Mouse (Mus musculus) kidney, postnatal 14 days (tissue): ENCODE results near the gene Reps1.
"Not testable (repeated sequence)": the region's sequence is repeated elsewhere in the genome, so short reads cannot be mapped to it uniquely, and the experiment has no call there.

Experiments used
- DNase-seq: peaks from one replicate; pipeline ENCODE4 v3.0.0; 2022; ENCODE audit warnings: mixed read lengths

Gene Reps1

DNA sequence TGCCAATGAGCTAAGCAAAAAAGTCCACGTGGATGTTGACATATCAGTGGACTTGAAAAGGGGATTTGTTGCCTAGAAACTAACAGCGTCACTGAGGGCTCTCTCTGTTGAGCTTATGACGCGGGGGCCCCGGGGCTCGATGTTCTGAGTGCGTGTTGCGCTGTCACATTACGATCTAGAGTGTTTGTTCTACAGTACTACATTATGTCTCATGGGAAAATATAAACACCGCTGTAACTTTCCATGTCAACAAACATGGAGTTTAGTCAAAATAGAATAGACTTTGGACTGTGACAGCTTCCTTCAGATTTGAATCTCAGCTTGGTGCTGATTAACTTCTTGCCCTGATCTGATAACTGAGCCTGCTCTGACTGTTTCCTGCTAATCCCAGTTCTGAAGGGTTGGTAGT is 10.4 kb downstream of the Reps1 start:
- no peak for DNase-seq

DNA sequence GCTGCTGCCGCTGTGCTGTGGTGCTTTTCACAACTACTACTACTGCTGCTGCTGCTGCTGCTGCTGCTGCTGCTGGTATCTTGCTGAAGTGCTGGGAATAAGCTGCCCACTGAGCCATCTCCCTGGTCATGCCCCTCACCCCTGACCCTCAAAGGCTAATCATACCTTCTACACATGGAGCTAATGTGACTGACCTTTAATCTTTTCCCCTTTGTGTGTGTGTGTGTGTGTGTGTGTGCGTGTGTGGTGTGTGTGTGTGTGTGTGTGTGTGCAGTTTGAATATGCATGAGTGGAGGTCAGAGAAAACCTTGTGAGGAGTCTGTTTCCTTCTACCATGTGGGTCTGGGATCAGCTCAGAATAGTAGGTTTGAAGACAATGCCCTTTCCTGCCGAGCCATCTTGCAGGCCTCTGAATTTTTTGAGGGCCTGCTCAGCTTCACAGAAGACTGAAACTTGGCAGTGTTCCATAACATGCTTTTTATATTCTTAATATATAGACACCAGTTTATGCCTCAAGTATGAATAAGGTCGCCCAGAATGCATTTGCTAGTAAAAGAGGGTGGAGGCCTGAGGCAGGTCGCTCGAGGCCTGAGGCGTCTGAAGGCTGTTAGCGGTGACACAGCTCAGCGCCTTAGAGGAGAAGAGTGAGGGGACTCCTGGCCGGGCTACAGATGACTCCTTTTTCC is 12.2 kb downstream of the Reps1 start:
- no peak for DNase-seq

DNA sequence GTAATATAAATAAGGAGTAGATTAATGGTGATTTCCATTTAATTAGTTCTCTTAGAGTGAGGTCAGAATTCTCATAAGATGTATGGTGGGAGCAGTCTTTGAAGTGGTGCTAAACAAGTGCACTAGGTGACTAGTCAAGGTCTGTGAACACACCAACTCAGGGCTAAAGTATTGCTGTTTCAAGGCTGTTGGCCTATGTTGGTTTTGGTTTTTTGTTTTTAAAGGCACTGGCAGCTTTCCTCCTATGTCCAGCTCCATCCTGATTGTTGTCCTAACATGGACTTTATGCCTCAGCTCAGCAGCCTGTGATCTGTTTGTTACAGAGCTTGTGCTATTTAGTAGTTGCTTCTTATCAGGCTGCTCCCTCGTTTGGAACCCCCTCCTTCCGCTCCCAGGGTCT is 13.2 kb downstream of the Reps1 start:
- no peak for DNase-seq

DNA sequence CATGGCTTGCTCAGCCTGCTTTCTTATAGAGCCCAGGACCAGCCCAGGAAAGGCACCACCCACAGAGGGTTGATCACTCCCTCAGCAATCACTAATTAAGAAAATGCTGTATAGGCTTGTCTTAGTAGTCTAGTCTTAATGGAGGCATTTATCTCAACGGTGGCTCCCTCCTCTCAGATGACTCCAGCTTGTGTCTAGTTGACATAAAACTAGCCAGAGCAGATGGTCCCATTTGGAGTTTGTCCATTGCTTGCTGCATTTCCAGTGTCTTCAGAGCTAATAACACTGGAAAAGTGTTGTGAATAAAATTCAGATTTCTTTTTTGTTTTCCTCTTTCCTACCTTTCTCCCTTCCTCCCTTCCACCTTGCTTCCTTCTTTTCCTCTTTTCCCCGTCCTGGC is 13.9 kb downstream of the Reps1 start:
- no peak for DNase-seq

DNA sequence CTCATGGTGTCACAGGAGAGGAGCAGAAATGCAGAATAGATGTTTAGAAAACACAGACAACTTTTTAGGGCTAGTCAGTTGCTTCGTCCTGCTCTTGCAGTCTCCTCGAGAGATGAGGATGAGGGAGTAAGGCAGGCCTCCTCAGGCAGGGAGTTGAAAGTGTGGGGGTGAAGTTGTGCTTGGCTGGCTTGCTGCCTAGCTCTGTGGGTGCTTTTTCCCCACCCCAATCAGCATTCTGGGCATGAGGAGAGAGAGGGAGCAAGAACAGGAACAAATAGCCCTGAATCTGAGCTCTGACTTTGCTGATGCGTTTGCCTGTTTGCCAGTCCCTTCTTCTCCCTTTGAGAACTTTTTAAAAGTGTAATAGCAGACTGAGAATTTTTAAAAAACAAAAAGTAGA is 14.5 kb downstream of the Reps1 start:
- DNase-seq = no peak

DNA sequence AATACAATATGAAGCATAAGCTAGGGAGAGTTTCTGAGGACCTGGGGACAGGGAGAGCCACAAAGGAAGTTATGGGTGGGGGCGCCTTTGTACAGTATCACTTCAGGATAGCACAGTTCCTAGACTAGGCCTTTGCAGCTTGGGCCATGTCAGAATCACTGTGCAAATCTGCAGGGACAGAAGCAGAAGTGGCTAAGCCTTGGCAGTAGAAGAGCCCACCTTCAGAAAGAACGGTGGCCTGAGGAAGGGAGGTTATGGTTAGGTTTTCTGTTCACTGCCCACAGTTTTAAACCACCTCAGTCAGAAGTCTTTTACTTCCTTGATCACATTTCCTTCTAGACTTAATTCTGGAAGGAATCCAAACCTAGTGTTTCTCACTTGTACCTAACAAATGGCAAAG is 15.0 kb downstream of the Reps1 start:
- DNase-seq = no peak

DNA sequence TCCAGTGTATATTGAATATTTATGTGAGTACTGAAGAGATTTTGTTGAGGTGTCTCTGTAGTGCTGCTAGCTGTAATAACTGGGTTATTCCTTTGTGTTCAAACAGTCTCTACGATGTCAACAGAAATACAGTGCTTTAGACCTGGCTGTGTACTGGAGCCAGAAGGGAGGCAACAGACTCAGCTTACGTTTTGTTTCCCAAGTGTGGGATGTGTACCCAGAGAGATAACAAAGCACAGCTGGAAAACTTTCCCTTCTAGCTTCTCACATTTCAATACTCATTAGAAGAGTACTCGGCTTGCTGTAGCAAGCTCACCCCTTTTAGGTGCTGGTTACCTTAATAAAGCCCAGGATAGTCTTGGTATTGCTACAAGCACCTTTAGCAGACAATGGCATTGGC is 17.2 kb downstream of the Reps1 start:
- no peak for DNase-seq

DNA sequence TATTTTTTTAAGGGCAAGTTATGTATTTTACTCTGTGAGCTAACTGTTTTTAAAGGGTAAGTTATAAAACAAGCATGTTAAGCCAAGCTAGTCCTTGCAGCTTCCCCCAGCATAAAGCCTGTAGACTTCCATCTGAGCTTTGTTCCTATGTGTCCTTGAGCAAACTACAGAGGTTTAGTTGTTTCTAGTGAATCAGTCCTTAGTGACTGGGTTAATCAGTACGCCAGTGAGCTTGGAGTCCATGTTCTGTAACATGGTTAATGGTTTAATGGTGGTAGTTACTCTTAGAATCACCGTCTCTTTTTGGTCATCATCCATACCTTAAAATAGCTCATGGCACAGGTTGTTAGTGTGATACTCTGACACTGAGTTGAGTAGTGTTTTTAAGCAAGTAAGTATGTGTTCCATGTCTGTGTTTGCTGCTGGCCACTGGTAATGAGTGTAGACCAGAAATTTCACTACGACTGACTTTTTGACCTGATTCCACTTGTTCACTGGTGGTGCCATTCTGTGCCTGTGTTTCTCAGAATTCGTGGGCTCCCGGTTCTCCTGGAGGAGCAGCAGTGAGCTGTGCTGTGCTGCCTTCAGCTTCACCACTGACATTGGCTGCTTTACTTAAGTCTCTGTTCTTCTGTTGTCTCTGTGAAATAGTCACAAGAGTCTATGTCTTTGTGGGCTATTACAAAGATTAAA is 18.9 kb downstream of the Reps1 start:
- DNase-seq = no peak

DNA sequence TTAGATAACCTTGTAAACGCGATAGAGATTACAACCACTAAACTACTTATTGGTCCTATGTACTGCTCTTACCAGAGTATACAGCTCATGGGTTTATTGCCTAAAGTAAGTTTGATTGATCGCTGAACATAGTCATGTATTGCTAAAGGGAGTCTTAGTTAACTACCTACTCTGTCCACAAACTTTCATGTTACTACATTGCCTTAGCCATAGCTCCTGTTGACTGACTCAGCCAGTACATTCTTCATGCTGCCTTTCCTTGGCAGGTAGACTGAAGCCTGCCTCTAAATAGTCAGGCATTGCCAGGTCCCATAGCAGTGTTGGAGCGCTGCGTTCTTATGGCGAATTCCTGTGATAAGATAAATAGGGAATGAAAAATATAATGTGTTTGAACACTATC is 20.2 kb downstream of the Reps1 start:
- DNase-seq = no peak

DNA sequence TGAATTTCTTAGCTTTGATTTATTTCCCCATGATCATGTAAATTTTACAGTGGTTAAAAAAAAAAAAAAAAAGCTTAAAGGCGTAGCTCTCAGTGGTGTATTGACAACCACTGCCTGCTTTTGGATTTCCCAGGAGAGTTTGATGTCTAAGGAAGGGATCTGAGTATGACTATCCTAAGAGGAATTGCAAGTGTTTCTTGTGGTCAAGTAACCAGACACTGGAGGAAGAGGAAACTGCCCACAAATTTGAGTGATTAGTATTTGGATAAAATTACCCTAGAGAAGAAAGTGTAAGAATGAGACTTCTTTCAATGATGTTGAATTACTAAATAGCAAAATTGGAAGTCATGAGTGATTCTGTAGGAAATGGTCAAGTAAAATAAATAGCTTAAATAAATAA is 25.9 kb downstream of the Reps1 start:
- no peak for DNase-seq

DNA sequence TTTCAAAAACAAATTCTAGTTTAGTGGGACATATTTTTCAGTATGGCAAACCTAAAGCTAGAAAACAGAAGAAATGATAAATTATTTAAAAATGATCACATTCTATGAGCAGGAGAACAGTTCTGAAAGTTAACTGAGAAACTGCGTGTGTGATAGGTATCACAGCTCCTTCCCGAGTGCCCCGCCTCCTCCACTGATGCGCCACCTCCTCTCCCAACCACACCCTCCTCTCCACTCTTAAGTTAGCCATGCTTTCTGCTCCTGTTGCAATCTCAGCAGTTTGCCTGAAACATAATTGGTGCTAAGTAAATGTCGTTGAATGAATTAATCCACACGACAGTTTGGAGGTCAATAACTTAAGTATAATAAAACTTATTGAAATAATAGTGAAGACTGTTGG is 27.1 kb downstream of the Reps1 start:
- no peak for DNase-seq

DNA sequence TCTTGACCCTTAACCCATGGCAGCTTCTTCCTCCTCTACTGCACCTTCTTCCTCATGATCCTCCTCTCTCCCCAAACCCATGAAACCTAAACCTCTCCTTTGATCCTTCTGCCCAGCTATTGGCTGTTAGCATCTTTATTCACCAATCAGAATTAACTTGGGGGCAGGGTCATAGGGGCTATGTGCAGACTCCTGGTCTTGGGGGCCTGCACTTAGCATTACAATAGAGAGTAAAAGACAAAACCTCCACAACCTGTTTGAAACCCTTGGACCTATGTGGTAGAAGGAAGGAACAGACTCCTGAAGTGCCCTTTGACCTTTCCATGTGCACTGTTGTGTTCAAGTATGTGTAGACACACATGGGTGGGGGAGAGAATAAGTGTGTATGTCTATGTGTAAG is 35.0 kb downstream of the Reps1 start:
- DNase-seq = no peak

DNA sequence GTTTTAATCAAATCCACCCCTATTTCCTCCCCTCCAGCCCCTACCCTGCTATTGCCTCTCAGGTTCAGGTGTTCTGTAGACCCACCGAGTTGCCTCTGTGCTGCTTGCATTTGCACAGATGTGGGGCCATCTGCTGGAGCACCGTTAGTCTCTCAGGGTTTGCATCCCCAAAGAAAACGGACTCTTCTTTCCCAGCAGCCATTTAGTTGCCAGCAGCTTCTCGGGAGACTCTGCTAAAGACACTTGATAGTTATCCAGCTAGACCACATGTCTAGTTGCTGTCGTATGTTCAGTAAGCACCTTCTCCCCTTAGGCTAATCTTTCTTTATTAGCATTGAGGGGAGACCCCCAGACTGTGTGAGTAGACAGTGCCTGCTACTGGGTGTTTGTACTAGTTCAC is 46.5 kb downstream of the Reps1 start:
- no peak for DNase-seq

DNA sequence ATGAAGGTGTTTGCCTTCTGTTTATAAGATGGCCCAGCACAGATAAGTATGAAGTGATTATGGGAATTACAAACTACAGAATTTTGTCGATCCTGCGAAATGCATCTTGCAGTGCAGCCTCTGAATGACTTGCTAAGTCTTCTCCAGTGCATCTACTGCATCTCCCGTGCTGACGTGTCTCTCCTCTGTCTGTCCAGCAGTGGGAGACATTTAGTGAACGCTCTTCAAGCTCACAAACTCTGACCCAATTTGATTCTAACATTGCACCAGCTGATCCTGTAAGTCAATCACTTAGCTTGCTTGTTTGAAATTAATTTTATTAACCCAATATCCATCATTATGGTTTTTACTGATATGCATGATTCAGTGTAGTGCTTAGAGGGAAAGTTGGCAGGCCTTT is 51.8 kb downstream of the Reps1 start:
- no peak for DNase-seq

DNA sequence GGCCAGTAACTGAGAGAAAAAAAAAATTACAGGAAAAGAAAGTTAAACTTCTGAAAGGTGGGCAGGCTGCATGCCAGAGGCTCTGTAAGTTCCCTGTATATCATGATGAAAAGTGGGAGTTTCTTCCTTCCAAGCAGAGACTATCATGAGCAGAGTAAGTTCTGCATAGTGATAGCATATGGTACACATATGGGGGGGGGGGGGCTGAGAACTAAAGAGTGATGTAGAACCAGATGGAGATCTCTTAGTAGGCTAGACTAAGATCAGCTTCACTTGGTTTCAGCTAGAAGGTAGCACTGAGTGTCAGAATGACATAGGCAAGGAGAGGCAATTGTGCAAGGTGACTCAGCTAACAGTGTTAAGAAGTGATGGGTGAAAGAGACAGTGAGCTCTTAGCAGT is 55.3 kb downstream of the Reps1 start:
- no peak for DNase-seq

DNA sequence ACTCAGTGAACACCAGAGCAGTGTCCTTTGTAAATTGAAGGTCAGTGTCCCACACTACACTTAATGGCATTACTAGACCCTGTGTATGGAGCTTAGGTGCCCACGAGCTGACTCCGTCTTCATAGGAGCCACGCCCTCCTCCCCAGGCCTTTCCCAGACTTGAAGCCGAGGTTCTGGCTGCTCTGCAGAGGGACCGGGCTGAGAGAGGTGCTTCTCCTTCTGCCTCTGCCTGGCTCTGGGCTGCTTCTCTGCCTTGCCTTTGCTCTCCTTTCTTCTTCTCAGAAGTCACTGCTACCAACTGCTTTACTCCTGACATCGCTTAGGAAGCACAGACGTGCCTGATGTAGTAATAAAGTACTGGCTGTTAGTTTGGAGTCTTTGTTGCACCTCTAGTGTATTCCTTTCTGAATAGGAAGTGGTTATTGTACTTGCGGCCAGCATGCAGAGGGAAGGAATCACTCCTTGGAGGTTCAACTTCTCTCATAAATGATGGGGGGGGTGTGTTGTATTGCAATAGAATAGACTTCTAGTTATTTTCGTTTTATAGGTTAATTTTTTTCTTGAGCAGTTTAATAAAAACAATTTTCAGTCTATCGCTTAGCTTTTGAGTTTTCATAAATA is 57.9 kb downstream of the Reps1 start:
- no peak for DNase-seq

DNA sequence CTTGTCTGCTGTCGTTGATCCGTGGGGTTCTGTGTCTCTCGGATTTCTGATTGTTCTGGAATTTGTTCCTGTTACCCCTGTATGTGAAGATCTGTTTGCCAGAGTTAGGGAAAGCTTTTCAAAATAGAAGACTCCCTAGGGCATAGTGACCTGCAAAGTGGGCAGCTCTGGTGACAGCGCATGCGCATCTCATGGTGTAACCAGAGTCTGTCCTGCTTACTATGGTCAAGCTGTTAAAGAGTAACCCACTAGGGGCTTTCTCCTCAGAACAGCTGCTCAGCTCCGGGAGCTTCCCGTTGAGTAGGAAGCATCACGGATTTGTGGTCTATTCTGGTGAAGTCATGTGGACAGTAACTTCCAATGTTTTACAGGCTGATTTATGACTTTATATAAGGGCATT is 62.7 kb downstream of the Reps1 start:
- DNase-seq = peak; percentile 45

DNA sequence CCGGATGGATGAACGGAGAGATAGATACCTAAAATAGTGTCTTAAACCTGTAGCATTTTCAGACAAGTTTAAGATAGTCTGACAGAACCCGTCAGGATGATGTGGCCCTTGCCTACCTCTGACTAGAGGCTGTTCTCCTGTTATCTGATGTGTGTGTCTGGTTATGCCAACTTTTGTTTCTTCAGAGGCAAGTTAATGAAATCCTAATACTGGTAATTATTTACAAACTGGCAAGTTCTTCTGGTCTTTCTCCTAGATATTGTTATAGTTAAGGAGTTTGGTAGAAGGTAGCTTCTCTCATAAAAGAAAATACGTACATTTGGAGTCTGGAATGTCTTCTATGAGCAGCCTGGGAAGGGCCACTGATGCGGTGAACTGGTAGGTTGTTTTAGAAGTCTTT is 74.6 kb downstream of the Reps1 start:
- DNase-seq = no peak

DNA sequence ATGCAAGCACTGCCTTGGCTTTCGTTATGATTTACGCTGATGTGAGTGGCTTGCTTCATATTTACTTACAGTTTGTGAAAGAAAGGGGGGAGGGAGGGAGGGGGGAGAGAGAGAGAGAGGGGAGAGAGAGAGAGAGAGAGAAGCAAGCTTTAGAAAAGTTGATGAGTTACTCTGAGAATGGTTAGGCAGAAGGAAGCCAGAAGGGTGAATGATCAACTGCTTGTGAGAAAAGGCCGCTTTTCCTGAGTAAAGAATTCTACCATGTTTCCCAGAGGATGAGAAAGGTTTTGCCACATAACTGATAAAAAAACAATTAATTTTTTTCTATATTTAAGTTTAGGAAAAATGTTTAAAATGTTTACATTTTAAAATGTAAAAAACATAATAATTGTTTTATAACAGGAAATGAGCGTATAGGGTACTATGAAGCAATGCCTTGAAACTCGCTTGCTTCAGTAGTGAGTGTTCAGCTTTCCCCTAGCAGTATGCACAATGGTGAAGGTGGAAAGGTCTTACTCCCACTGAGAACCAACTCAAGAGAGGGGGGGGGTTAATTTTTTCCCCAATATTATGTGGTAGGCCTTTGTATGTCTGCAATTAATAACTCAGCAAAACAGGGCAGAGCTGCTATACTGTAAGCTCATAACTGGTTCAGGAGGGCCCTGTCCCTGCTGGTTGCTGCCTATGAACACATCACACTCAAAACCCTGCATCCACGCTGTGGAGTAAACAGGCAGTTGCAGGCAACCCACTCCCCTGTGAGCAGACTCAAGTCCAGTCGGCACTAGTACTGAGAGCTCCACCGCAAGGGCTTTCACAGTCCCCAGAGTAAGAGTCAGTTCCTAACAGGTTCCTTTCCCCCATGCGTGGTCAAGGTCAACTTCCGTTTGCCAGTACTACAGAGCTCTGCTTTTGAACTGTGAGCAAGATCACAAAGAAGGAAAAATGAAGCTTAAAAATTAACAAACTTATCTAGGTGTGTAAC is 76.3 kb downstream of the Reps1 start:
- DNase-seq = peak; percentile 27

DNA sequence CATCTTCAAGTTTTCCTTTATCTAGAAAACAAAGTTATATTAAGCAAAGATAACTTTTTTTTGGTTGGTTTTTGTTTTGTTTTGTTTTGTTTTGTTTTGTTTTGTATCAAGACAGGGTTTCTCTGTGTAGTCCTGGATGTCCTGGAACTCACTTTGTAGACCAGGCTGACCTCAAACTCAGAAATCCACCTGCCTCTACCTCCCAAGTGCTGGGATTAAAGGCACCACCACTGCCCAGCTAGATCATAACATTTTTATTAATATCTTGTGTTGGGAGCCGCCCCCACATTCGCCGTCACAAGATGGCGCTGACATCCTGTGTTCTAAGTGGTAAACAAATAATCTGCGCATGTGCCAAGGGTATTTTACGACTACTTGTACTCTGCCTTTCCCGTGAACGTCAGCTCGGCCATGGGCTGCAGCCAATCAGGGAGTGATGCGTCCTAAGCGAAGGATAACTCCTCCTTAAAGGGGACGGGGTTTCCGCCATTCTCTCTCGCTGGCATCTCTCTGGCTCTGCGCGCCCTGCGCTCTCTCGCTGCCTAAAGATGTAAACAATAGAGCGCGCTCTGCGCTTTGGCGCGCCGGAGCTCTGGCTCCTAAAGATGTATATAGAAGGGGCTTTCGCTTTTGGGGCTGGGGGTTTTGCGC is 83.3 kb downstream of the Reps1 start:
- not testable (repeated sequence) for DNase-seq

DNA sequence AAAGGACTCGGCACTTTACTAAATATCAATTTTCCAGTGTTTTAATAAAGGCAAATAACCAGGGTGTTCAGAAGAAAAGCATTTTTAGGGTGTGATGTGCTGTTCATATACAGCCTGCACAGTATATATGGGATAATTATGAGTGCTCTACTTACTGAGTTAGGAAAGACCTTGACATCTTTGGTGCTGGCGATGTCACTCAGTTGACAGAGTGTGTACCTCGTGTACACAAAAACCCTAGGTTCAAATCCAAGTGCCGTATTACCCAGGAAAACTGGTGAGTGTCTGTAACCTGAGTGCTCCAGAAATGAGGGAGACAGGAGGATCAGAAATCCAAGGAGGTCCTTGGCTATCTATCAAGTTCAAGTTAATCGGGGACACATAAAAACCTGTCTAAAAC is 84.0 kb downstream of the Reps1 start:
- no peak for DNase-seq

DNA sequence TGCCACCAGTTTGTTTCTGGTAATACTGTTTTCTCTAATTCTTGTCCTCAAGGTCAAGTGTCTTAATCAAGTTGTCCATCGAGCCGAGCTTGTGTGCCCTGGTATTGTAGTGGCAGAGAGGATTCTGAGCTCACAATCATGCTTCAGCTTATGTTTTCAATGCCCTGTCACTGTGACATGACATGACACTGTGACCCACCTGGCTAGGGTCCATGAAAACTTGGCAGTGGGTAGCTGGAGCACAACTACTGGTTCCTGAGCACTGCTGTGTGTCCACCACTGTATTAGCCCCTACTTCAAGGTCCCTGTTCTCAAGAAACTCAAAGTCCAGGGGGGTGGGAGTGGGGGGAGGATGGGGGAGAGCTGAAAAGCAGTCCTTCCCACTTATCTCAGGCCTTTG is 85.7 kb downstream of the Reps1 start:
- DNase-seq = no peak

DNA sequence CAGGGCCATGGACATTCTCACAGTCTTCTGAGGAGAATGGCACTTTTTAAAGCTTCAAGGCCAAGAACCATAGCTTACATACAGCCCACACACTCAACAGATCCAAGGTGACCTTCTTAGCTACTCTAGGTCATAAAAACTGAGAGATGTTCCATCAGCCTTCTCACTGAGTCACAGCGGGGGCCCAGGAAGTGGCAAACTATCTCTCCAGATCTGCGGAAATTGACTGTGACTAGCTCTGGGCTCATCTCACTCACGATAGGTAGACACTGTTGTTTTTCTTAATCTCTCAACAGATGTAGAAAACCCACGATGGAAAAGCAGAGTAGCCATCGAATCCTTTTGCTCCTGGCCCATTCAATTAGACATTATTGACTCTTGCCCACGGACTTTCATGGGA is 86.6 kb downstream of the Reps1 start:
- DNase-seq = no peak
